Mouse (Mus musculus) erythroblast, embryonic 14.5 days (primary cell): ENCODE measurements at regions not wholly inside any gene's neighbourhood (a gene's known extent, or its start where the extent isn't known, plus 50 kb on each side); places are given as distances from the start of the nearest gene placed in this dataset.

ENCODE experiments used
- GATA1 ChIP-seq: IDR thresholded peaks from 2 replicates; pipeline ENCODE4 v1.6.1; 2012; ENCODE audit warnings: low read length, inconsistent platforms, mixed read lengths
- TAL1 ChIP-seq: IDR thresholded peaks from 3 replicates; pipeline ENCODE4 v1.6.1; 2012; ENCODE audit warnings: low read length, inconsistent platforms, mixed read lengths

GRCm38 (mm10) chr6:143372487-143372886, 205.5 kb downstream of the Etnk1 start:
- no peak for TF ChIP-seq GATA1
- no peak for TF ChIP-seq TAL1
